Comparison of ENCODE assay signal across 19 mouse cellular contexts in the genomic region with DNA sequence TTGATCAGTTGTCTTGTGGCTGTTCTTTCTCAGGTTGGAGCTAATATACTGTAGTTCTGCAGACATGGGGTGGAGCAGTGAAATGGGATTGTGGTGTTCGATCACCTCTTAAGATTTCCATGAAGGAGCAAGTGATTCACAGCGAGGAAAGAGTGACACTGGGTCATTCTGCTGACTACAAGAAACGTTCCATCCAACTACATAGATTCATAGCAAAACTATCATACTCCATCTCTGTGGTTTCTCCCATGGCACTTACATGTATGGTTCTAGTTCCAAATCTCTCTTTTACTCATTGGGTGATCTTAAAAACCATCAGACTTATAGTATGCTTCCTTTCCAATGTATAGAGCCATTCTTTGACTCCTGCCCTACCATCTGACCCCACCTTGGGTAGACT.
"Had no signal": no experiment of that assay in that cellular context is flagged by ENCODE, and none has a peak within 500 bp of the region (broad histone marks: within the 10 kb centered on the region; RNA-seq: fewer than 3 reads in every experiment).

No protein-coding gene starts in this region.

- H3K9me3 ChIP-seq: midbrain, embryonic 10.5 days; midbrain, embryonic 12.5 days; neural tube, embryonic 13.5 days; neural tube, embryonic 15.5 days had no signal

- H3K27me3 ChIP-seq: midbrain, embryonic 12.5 days; neural tube, embryonic 13.5 days; neural tube, embryonic 15.5 days had no signal

- H3K4me1 ChIP-seq: midbrain, embryonic 10.5 days; midbrain, embryonic 12.5 days; neural tube, embryonic 13.5 days; neural tube, embryonic 15.5 days had no signal

- H3K9ac ChIP-seq: lung, embryonic 14.5 days; midbrain, embryonic 12.5 days; neural tube, embryonic 13.5 days; neural tube, embryonic 15.5 days had no signal

- ATAC-seq: midbrain, embryonic 16.5 days had no signal

- H3K27ac ChIP-seq: midbrain, embryonic 10.5 days; midbrain, embryonic 12.5 days; neural tube, embryonic 13.5 days; neural tube, embryonic 15.5 days had no signal

- DNase-seq: lung, adult 18-20 months; lung, postnatal 10 days; lung, postnatal 4 days; midbrain, embryonic 14.5 days; retina, postnatal 1 day; right cerebral cortex, adult 18-20 months; right cerebral cortex, postnatal 25 days; right cerebral cortex, postnatal 4 days; spleen, adult 18-20 months; thymus, adult 18-20 months; thymus, postnatal 14 days; thymus, postnatal 36 days had no signal

- H3K4me2 ChIP-seq: lung, embryonic 14.5 days; midbrain, embryonic 12.5 days; neural tube, embryonic 13.5 days; neural tube, embryonic 15.5 days had no signal

- H3K4me3 ChIP-seq: midbrain, embryonic 10.5 days; midbrain, embryonic 12.5 days; myocyte; neural tube, embryonic 13.5 days; neural tube, embryonic 15.5 days had no signal

- H3K36me3 ChIP-seq: midbrain, embryonic 10.5 days; midbrain, embryonic 12.5 days; neural tube, embryonic 13.5 days; neural tube, embryonic 15.5 days had no signal
